Mouse (Mus musculus) limb, embryonic 14.5 days (tissue): ENCODE measurements at regions not wholly inside any gene's neighbourhood (a gene's known extent, or its start where the extent isn't known, plus 50 kb on each side); places are given as distances from the start of the nearest gene placed in this dataset.

Experiments
- ATAC-seq: fragments of 200-750 bp; cut with Nextera tagmentation; 2 replicates; pipeline ENCODE4 v1.8.0; 2017; ENCODE audit warnings: low read depth, moderate number of reproducible peaks, moderate TSS enrichment; ENCODE audit not compliant: low FRiP score
- DNase-seq: peaks from one replicate; pipeline ENCODE4 v3.0.0-alpha.2; 2015; ENCODE audit warnings: low spot score
- H3K27ac ChIP-seq: fragments of 300-500 bp; sonication (generic); replicated peaks from 2 replicates; pipeline ENCODE4 v1.5.1; 2014; ENCODE audit warnings: low read depth, mild to moderate bottlenecking, low read length, moderate library complexity, mixed read lengths
- H3K27me3 ChIP-seq: fragments of 300-500 bp; sonication (generic); 2 replicates; pipeline ENCODE4 v1.6.1; 2014; ENCODE audit warnings: low read length, mixed read lengths; ENCODE audit not compliant: control insufficient read depth, insufficient read depth
- H3K36me3 ChIP-seq: fragments of 300-500 bp; sonication (generic); 2 replicates; pipeline ENCODE4 v1.6.1; 2014; ENCODE audit warnings: mild to moderate bottlenecking, low read length, moderate library complexity, mixed read lengths; ENCODE audit not compliant: control insufficient read depth, insufficient read depth
- H3K4me1 ChIP-seq: fragments of 300-500 bp; sonication (generic); 2 replicates; pipeline ENCODE4 v1.6.1; 2014; ENCODE audit warnings: antibody characterized with exemption, low read length, mixed read lengths; ENCODE audit not compliant: control insufficient read depth, insufficient read depth
- H3K4me2 ChIP-seq: fragments of 300-500 bp; sonication (generic); replicated peaks from 2 replicates; pipeline ENCODE4 v1.6.1; 2014; ENCODE audit warnings: low read depth, mild to moderate bottlenecking, low read length, moderate library complexity; ENCODE audit not compliant: severe bottlenecking
- H3K4me3 ChIP-seq: fragments of 300-500 bp; sonication (generic); replicated peaks from 2 replicates; pipeline ENCODE4 v1.5.1; 2014; ENCODE audit warnings: low read length
- H3K9ac ChIP-seq: fragments of 300-500 bp; sonication (generic); 2 replicates; pipeline ENCODE4 v1.6.1; 2014; ENCODE audit warnings: mild to moderate bottlenecking, low read depth, low read length, moderate library complexity; ENCODE audit not compliant: severe bottlenecking
- H3K9me3 ChIP-seq: fragments of 300-500 bp; sonication (generic); 2 replicates; pipeline ENCODE4 v1.6.1; 2016; ENCODE audit warnings: low read length; ENCODE audit not compliant: control insufficient read depth
- POLR2A ChIP-seq: fragments of 200-500 bp; IDR thresholded peaks from 2 replicates; pipeline ENCODE4 v1.8.0; 2012; ENCODE audit warnings: inconsistent platforms, mild to moderate bottlenecking, moderate library complexity, borderline replicate concordance; ENCODE audit not compliant: insufficient read depth, insufficient read length; ENCODE audit errors: extremely low read depth
- WGBS: fragments of 180-500 bp; shearing (Covaris S2); extraction: QIAGEN DNeasy Blood & Tissue Kit; methylation state at CpG from one replicate; pipeline ENCODE4 v1.1.7; 2014; 5-methylcytosine and 5-hydroxymethylcytosine counted together

GRCm38 (mm10) chr12:9253306-9254074 is 223.7 kb downstream of the Ttc32 start:
- no peak for ATAC-seq

GRCm38 (mm10) chr12:9254301-9254860 is 224.6 kb downstream of the Ttc32 start:
- Histone ChIP-seq H3K4me3 (no peak overlapping the region), H3K4me1 (peaks cover 15% of the 10 kb centered on the region; the same call in 1 of the 2 replicates), H3K27ac (no peak overlapping the region), H3K27me3 (no peaks in the 10 kb centered on the region), H3K4me2 (no peak overlapping the region), H3K9ac (no peak overlapping the region), H3K9me3 (no peaks in the 10 kb centered on the region), H3K36me3 (no peaks in the 10 kb centered on the region)
- no peak for ATAC-seq
- WGBS: 46% methylated on average over 6 of the region's 6 CpGs
- DNase-seq: no peak
- TF ChIP-seq POLR2A: no peak

More at GRCm38 (mm10) chr12:9253306-9254074, 223.7 kb downstream of the Ttc32 start:
- Histone ChIP-seq H3K9me3 (no peaks in the 10 kb centered on the region), H3K4me2 (no peak overlapping the region), H3K27me3 (no peaks in the 10 kb centered on the region), H3K27ac (no peak overlapping the region), H3K36me3 (no peaks in the 10 kb centered on the region), H3K4me1 (peaks cover 11% of the 10 kb centered on the region; the same call in 1 of the 2 replicates), H3K4me3 (no peak overlapping the region), H3K9ac (no peak overlapping the region)
- WGBS: 19% methylated on average over 19 of the region's 19 CpGs
- no peak for TF ChIP-seq POLR2A
- no peak for DNase-seq

- no peaks in the 10 kb centered on the region for H3K36me3 ChIP-seq
- DNase-seq (no peak), ATAC-seq (no peak)
- no peaks in the 10 kb centered on the region for H3K9me3 ChIP-seq
- no peaks in the 10 kb centered on the region for H3K27me3 ChIP-seq
- no peak overlapping the region for H3K4me3 ChIP-seq
- TF ChIP-seq POLR2A: no peak
- peaks cover 17% of the 10 kb centered on the region; the same call in 1 of the 2 replicates for H3K4me1 ChIP-seq
- no peak overlapping the region for H3K27ac ChIP-seq
- 67% methylated on average over 10 of the region's 10 CpGs for WGBS
- no peak overlapping the region for H3K4me2 ChIP-seq
- no peak overlapping the region for H3K9ac ChIP-seq
Observed at GRCm38 (mm10) chr12:9255661-9256486, 226.1 kb downstream of the Ttc32 start.

GRCm38 (mm10) chr12:9256487-9256820 is 226.7 kb downstream of the Ttc32 start:
- Histone ChIP-seq H3K4me1 (peaks cover 18% of the 10 kb centered on the region; the same call in 1 of the 2 replicates), H3K36me3 (no peaks in the 10 kb centered on the region), H3K9me3 (no peaks in the 10 kb centered on the region), H3K27me3 (no peaks in the 10 kb centered on the region), H3K9ac (no peak overlapping the region), H3K27ac (no peak overlapping the region), H3K4me2 (no peak overlapping the region), H3K4me3 (no peak overlapping the region)
- TF ChIP-seq POLR2A: no peak
- ATAC-seq (no peak), DNase-seq (no peak)

- TF ChIP-seq POLR2A: no peak
- H3K9me3 ChIP-seq: no peaks in the 10 kb centered on the region
- DNase-seq: no peak
- 19% methylated on average over 1 of the region's 1 CpGs for WGBS
- no peak overlapping the region for H3K9ac ChIP-seq
- H3K27me3 ChIP-seq: no peaks in the 10 kb centered on the region
- H3K4me1 ChIP-seq: peaks cover 26% of the 10 kb centered on the region
- H3K27ac ChIP-seq: no peak overlapping the region
- ATAC-seq: no peak
- H3K36me3 ChIP-seq: no peaks in the 10 kb centered on the region
- H3K4me2 ChIP-seq: no peak overlapping the region
- no peak overlapping the region for H3K4me3 ChIP-seq
Observed at GRCm38 (mm10) chr12:9258221-9258620, 228.4 kb downstream of the Ttc32 start.
